Mouse (Mus musculus) gastrocnemius, postnatal 14 days (tissue): ENCODE results near the gene Zfp365. TPM values are rescaled to one million over a fixed set of nuclear protein-coding genes. Genes with fewer than 3 reads are reported as not detected.

Experiments used
- DNase-seq: peaks from one replicate; pipeline ENCODE4 v3.0.0; 2021; ENCODE audit warnings: mixed read lengths
- intact Hi-C: fragments of 180-260 bp; cut with DNase I; formaldehyde crosslinking; loops from one replicate; pipeline ENCODE4 v1.15.1; 2025; ENCODE audit warnings: low total_unique reads
- long read RNA-seq, 2 experiments: library from polyadenylated mRNA; stranded (forward); transcript quantifications; one replicate each; pipeline ENCODE4 v2.0.0; 2021
- total RNA-seq, 2 experiments: library from RNA; stranded (reverse); gene quantifications; 2 replicates each; pipeline ENCODE4 v1.2.3; 2021

Gene Zfp365
- total RNA-seq, result under 1 TPM; 0.33 to 0.41 TPM
- long read RNA-seq, experiment 1, full-length matches to known transcripts, result 1 of 1 reads
- long read RNA-seq, experiment 1, partial matches to known transcripts, result 0 of 1 reads
- long read RNA-seq, experiment 1, other reads (novel, unspliced or antisense), result 0 of 1 reads
- long read RNA-seq, experiment 2, result 0 reads

DNA sequence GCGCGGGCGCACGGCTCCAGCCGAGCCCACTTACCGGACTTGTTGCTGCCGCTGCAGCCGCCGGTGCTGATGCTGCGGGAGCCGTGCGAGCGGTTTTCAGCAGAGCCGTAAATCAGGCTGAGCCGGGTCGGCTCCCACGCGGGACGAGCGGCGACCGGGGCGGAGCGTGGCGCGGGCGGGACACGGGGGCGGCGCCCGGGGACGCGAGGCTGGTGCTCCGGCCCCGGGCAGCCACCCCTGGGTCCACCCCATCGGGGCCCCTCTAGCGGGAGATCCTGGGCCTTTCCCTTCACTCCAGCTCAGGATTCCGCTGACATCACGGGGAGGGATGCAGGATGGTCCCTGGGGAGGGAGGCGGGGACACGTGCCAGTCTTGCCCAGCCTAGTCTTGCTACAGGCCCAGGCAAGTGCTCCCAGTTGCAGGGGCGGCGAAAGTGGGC lies at the start of gene Zfp365:
Gene Zfp365, minus strand, starts transcription at position 326 of the 440 bp plus-strand sequence.
- intact Hi-C loops, result no loop called here
- peak; percentile 80 for DNase-seq

DNA sequence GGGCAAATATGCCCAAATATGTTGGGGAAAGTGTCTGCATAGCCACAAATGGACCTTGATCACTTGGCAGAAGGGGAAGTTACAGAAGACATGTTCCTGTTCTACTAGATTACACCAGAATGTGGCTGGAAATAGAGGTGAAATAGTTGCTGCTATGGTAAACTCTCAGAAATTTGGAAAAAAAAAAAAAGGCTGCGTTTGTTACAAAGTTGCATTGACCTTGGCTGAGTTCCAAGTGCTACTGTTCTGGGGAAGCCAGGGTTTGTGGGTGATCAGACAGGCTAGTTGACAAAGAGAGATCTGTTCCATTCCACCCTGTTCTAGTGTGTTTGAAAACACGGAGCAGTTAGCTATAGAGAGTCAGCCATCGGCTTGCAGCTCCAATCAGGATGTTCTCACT lies 47.5 kb upstream of the Zfp365 start:
- DNase-seq, result no peak
- intact Hi-C loops, result no loop called here

GRCm38 (mm10) chr10:67955982-67956381 lies 43.5 kb upstream of the Zfp365 start:
- intact Hi-C loops, result no loop called here
- no peak for DNase-seq

- DNase-seq, result no peak
- intact Hi-C loops, result no loop called here
These were observed 39.2 kb upstream of the Zfp365 start for GRCm38 (mm10) chr10:67951690-67952089.

- DNase-seq, result no peak
- intact Hi-C loops, result no loop called here
These were observed 37.7 kb upstream of the Zfp365 start for GRCm38 (mm10) chr10:67950059-67950748.

GRCm38 (mm10) chr10:67943513-67943912 lies 31.1 kb upstream of the Zfp365 start:
- no peak for DNase-seq
- intact Hi-C loops, result no loop called here

GRCm38 (mm10) chr10:67939546-67939945 lies 27.1 kb upstream of the Zfp365 start:
- DNase-seq, result no peak
- intact Hi-C loops, result no loop called here

DNA sequence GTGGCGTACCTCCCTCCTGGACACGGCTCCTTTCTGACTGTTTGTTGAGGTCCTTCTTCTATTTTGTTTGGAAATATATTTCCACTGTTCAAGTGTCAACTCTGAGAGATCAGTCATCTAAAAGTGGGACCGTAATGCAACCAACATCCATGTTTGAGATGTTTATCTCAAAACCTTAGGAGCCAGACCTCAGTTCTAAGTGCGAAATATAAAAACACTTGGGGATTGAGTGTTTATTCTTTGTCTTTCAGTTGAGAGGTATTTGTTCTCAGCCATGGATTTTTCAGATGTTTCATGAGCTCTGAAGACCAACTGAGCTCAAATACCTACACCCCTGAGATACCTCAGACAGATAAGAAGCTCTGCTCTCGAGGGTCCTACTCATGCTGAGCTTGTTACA lies 25.3 kb upstream of the Zfp365 start:
- DNase-seq, result no peak
- intact Hi-C loops, result no loop called here

- no peak for DNase-seq
- intact Hi-C loops, result no loop called here
These were observed 24.5 kb upstream of the Zfp365 start for GRCm38 (mm10) chr10:67936944-67937343.

DNA sequence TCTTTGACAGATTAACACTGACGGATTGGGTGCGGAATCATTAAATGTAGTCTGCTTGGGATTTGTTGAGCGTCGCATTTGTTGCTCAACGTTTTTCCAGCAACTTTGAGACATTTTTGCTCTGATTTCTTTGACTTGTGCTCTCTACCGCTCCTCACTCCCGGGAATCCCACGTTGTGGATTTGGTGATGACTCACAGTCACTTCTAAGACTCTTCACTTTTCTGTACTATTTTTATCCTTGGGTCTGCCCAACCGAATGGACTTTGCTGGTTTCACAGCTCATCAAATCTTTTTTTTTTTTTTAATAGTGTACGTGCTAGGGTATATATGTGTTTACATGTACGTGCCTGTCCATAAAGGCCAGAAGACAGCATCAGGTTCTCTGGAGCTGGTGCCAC lies 20.3 kb upstream of the Zfp365 start:
- intact Hi-C loops, result no loop called here
- no peak for DNase-seq

DNA sequence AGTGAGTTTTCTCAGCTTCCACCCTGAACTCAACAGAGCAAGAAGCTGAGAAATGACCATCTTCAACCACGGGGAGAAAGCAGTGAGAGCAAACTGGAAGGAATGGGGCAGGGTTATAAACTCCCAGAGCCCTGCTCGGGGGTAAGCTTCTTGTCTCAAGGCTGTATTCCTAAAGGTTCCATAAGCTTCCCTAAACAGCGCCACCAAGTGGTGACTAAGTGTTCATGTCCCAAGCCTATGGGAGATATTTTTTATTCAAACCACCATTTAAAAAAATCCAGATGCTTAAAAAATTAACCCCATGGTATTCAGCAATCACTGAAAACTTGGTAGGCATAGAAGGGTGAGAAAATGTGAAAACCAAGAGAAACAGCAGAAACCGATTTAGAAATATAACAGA lies 18.9 kb upstream of the Zfp365 start:
- intact Hi-C loops, result no loop called here

DNA sequence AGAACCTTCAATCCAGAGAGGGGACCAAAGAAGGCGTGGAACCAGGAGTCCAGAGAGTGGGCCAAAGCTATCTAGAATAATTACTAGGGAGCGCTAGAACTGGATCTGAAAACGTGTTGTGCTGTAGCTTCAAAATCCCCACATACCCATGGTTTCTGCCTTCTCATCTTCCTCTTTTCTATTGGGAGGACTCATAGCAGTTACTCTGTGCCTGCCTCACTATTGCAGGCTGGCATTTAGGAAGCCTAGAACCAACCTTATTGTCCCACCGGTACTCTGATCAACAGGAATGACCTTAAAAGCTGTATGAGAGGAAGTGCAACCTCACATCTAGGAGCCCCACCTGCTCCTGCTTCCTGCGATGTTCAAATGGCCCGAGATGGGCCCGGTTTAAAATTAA lies 16.1 kb upstream of the Zfp365 start:
- DNase-seq, result no peak

More for the DNA sequence above, 18.9 kb upstream of the Zfp365 start:
- no peak for DNase-seq

DNA sequence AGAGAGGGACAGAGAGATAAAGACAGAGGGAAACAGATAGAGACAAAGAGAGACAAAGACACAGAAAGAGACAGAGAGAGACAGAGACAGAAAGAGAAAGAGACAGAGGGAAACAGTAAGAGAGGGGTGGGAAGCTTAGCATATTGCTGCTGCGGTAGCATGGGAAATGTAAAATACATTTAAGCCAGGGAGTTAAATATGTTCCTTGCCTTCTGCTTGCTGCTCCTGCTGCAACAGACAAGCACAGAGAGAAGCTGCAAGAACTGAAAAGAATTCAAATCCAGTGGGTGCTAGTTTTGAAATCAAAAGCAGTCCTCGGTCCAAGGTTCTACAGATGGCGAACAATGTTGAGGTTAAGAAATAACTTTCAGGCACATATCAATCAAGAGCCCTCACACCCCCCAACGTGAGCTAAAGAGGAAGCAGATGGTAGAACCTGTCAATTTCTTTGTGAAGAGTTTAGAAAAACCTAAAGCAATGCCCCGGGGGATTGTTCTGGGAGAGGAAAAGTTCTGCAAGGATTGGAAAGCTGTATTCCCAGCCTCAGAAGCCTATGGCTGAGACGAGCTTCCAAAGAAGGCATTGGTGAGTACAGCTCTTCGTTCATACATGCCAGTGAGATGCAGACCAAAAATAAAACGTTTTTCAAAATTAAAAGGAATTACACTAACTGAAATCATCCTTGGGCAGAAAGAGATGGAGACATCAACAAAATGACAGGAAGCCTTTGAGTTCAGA lies 15.4 kb upstream of the Zfp365 start:
- intact Hi-C loops, result no loop called here
- DNase-seq, result no peak

More for the DNA sequence above, 16.1 kb upstream of the Zfp365 start:
- intact Hi-C loops, result no loop called here

GRCm38 (mm10) chr10:67924030-67924429 lies 11.6 kb upstream of the Zfp365 start:
- no peak for DNase-seq
- intact Hi-C loops, result no loop called here

GRCm38 (mm10) chr10:67921777-67922176 lies 9.3 kb upstream of the Zfp365 start:
- intact Hi-C loops, result no loop called here
- DNase-seq, result no peak

- intact Hi-C loops, result no loop called here
- DNase-seq, result no peak
These were observed 7.2 kb upstream of the Zfp365 start for GRCm38 (mm10) chr10:67919706-67920105.

GRCm38 (mm10) chr10:67918194-67918899 lies 5.9 kb upstream of the Zfp365 start:
- intact Hi-C loops, result no loop called here

DNA sequence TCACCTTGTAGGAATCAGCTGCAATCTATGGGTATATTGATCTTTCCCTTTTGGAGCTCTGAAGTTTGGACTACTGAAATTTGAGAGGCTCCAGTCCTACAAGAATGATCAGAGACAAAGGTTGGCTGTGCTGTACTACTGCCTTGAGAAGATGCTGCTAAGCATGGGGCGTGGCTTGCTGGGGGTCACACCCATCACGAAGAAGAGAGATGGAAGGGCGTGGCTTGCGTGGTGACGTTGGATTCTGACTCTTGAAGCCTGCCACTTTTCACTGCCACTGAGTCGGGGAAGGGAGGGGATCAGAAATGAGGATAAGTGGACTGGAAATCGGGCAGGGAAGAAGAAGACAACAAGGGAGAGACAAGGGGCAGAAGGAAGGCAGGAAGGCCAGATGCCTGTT lies 4.9 kb upstream of the Zfp365 start:
- DNase-seq, result no peak
- intact Hi-C loops, result no loop called here

More at GRCm38 (mm10) chr10:67918194-67918899, 5.9 kb upstream of the Zfp365 start:
- DNase-seq, result no peak

GRCm38 (mm10) chr10:67911447-67912336 lies 770 bp downstream of the Zfp365 start:
- DNase-seq, result no peak
- intact Hi-C loops, result no loop called here
